24 mouse cellular contexts compared by ENCODE assay signal in genomic region chr4:99713971-99714370, GRCm38 (mm10). TPM values are rescaled to one million over a fixed set of nuclear protein-coding genes. Genes with fewer than 3 reads are reported as not detected.
"Had no signal": no experiment of that assay in that cellular context is flagged by ENCODE, and none has a peak within 500 bp of the region (broad histone marks: within the 10 kb centered on the region; RNA-seq: fewer than 3 reads in every experiment).

No protein-coding gene starts in this region.

- H3K27me3 ChIP-seq: lung, embryonic 15.5 days; midbrain, embryonic 15.5 days; neural tube, embryonic 15.5 days had no signal

- H3K9me3 ChIP-seq: lung, embryonic 15.5 days; megakaryocyte, embryonic 14.5 days; midbrain, embryonic 13.5 days; midbrain, embryonic 15.5 days; neural tube, embryonic 13.5 days; neural tube, embryonic 15.5 days had no signal

- ATAC-seq: liver, postnatal 0 days; lung, postnatal 0 days; midbrain, embryonic 13.5 days; midbrain, embryonic 15.5 days had no signal

- H3K27ac ChIP-seq: lung, embryonic 15.5 days; macrophage; midbrain, embryonic 13.5 days; midbrain, embryonic 15.5 days; neural tube, embryonic 13.5 days; neural tube, embryonic 15.5 days had no signal

- H3K4me2 ChIP-seq: midbrain, embryonic 11.5 days; midbrain, embryonic 13.5 days; midbrain, embryonic 15.5 days; neural tube, embryonic 13.5 days had no signal

- H3K9ac ChIP-seq: liver, postnatal 0 days; lung, embryonic 15.5 days; midbrain, embryonic 13.5 days; midbrain, embryonic 15.5 days; neural tube, embryonic 13.5 days; neural tube, embryonic 15.5 days had no signal

- H3K4me3 ChIP-seq: lung, embryonic 15.5 days; megakaryocyte, embryonic 14.5 days; midbrain, embryonic 13.5 days; neural tube, embryonic 13.5 days; neural tube, embryonic 15.5 days had no signal

- H3K36me3 ChIP-seq: lung, embryonic 15.5 days; midbrain, embryonic 13.5 days; midbrain, embryonic 15.5 days; neural tube, embryonic 13.5 days; neural tube, embryonic 15.5 days had no signal

- DNase-seq: liver, postnatal 0 days; lung, adult 2 months; lung, postnatal 14 days; lung, postnatal 36 days; retina, postnatal 1 day; right cerebral cortex, adult 18-20 months; right cerebral cortex, postnatal 25 days; right cerebral cortex, postnatal 4 days; spleen, adult 18-20 months; thymus, adult 18-20 months; thymus, postnatal 14 days; thymus, postnatal 36 days had no signal

RNA-seq across cellular contexts. Expression of gene Foxd3, which starts 57.9 kb away (rescaled TPM):
- total RNA-seq: megakaryocyte progenitor cell, adult 5-6 weeks had no signal
- polyA plus RNA-seq: liver, postnatal 0 days; macrophage; midbrain, embryonic 13.5 days; myocyte; thymus, postnatal 0 days had no signal
